ENCODE assay signal across 8 mouse cellular contexts in the genomic region with DNA sequence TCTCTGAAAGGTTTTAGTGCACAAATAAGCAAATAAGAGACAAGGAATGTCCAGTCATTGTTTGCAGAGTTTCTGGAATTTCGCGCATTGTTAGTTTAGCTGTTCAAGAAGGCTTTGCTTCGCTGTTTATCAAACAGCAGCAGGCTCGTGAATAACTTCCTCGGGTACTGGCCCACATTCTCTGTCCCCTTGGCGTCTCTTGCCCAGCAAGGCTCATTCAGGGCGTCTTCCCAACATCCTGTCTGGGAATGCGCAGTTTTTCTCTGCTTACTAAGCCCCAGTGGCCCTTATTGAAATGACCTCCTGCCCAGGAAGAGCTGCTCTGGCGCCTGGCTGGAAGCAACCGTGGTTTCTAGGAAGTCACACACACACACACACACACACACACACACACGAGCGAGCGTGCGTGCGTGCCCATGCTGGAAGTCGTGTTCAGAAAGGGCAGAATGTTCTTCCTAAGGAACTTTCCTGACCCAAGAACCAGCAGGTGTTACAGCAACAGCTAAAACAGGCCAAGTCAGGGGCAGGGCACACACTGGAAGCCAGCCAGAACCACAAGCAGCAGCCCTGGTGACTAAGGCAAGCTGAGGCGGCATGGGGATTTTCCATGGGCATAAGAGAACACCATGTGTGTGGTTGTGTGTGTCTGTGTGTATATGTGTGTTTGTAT. TPM values are rescaled to one million over a fixed set of nuclear protein-coding genes. Genes with fewer than 3 reads are reported as not detected.
DNase-seq lines count a peak whose midpoint lies in the region; ATAC-seq and TF ChIP-seq lines count a peak whose summit lies in the region.

No protein-coding gene starts in this region.

- H3K27ac ChIP-seq in heart, embryonic 12.5 days (ENCODE audit: poor library complexity, severe bottlenecking), result peak overlapping the region; percentile 78
- H3K27ac ChIP-seq in lung, postnatal 0 days (ENCODE audit: low read length), result peak overlapping the region; percentile 83

- TF ChIP-seq EP300 in lung, postnatal 0 days (IDR thresholded peaks at IDR 0.05), result peak; percentile 95

- no peak overlapping the region for H3K9ac ChIP-seq in heart, embryonic 12.5 days
- no peak overlapping the region for H3K9ac ChIP-seq in lung, postnatal 0 days (replicated peaks; ENCODE audit: low read depth)

- no peaks in the 10 kb centered on the region for H3K9me3 ChIP-seq in heart, embryonic 12.5 days (replicated peaks)
- H3K9me3 ChIP-seq in lung, postnatal 0 days (ENCODE audit: low read length), result no peaks in the 10 kb centered on the region

- peaks cover 43% of the 10 kb centered on the region for H3K4me1 ChIP-seq in heart, embryonic 12.5 days (replicated peaks)
- peaks cover 13% of the 10 kb centered on the region; the same call in 1 of the 2 replicates for H3K4me1 ChIP-seq in lung, postnatal 0 days (ENCODE audit: insufficient read depth, low read depth, low read length)

- no peaks in the 10 kb centered on the region for H3K27me3 ChIP-seq in heart, embryonic 12.5 days (replicated peaks)
- no peaks in the 10 kb centered on the region for H3K27me3 ChIP-seq in lung, postnatal 0 days (replicated peaks; ENCODE audit: insufficient read depth, low read length)

- H3K4me2 ChIP-seq in heart, embryonic 12.5 days, result peak overlapping the region; percentile 20; the same call in 1 of the 2 replicates
- peak overlapping the region; percentile 25 for H3K4me2 ChIP-seq in lung, postnatal 0 days (replicated peaks; ENCODE audit: low read depth, low read length)

- WGBS in heart, embryonic 12.5 days, result 51% methylated on average over 17 of the region's 17 CpGs
- 8% methylated on average over 17 of the region's 17 CpGs for WGBS in lung, postnatal 0 days

- H3K4me3 ChIP-seq in heart, embryonic 12.5 days, result no peak overlapping the region
- no peak overlapping the region for H3K4me3 ChIP-seq in lung, postnatal 0 days (ENCODE audit: low read depth, low read length)

- ATAC-seq in common myeloid progenitor, adult 5-6 weeks (replicated peaks; ENCODE audit: low read depth, poor library complexity, severe bottlenecking), result peak; percentile 82
- peak; percentile 72 for ATAC-seq in heart, embryonic 12.5 days (ENCODE audit: insufficient number of reproducible peaks, low FRiP score)
- peak; percentile 92 for ATAC-seq in lung, postnatal 0 days

- H3K36me3 ChIP-seq in heart, embryonic 12.5 days, result no peaks in the 10 kb centered on the region
- no peaks in the 10 kb centered on the region for H3K36me3 ChIP-seq in lung, postnatal 0 days (ENCODE audit: insufficient read depth, low read length)

- TF ChIP-seq CTCF in lung, postnatal 0 days (IDR thresholded peaks at IDR 0.05), result no peak; the same call in none of the 2 replicates

- peak; percentile 10 to 20 for DNase-seq in spleen, postnatal 36 days (ENCODE audit: low spot score in 2 of 2)
- DNase-seq in spleen, postnatal 14 days (ENCODE audit: low spot score in 2 of 2), result no peak
- DNase-seq in kidney, adult 9 months, result peak; percentile 88
- peak; percentile 90 for DNase-seq in lung, postnatal 0 days (ENCODE audit: low spot score)
- DNase-seq in urinary bladder, adult 2 months (ENCODE audit: low spot score), result peak; percentile 37
- no peak for DNase-seq in thymus, postnatal 0 days (ENCODE audit: low spot score)

RNA-seq across cellular contexts. Expression of a gene that starts 56.8 kb away (rescaled TPM):
- 14.7 and 15.7 TPM in 2 replicates for total RNA-seq in common myeloid progenitor, adult 5-6 weeks (2017)
- polyA plus RNA-seq in heart, embryonic 12.5 days (2016; fragmentation: Nextera tagmentation; extraction: Ambion mirVana), result 17.8 and 18.2 TPM in 2 replicates
- polyA plus RNA-seq in lung, postnatal 0 days (2015; fragmentation: Nextera tagmentation; extraction: Ambion mirVana), result 11.6 and 12.1 TPM in 2 replicates
- polyA plus RNA-seq in urinary bladder, adult 2 months (2012; rRNA removed), result 4.0 and 5.3 TPM in 2 replicates
- 7.9 and 10.2 TPM in 2 replicates for polyA plus RNA-seq in thymus, postnatal 0 days (2015; fragmentation: Nextera tagmentation; extraction: Ambion mirVana)

Comparison
In these comparisons a context has a peak if more than half of its experiments do, and no peak if none do; other contexts are left out.
1. DNase-seq: peak in spleen, postnatal 36 days (2 of 2), kidney, adult 9 months (single experiment), lung, postnatal 0 days (single experiment) and urinary bladder, adult 2 months (single experiment); none in spleen, postnatal 14 days (0 of 2) and thymus, postnatal 0 days (single experiment).
2. Peak in every context shown above with its lines, with median percentiles within 50 percentile points of each other: ATAC-seq.